Mouse (Mus musculus) heart, postnatal 10 days (tissue): ENCODE measurements around the gene Kcnq1. TPM values are rescaled to one million over a fixed set of nuclear protein-coding genes. Genes with fewer than 3 reads are reported as not detected.

ENCODE experiments used
- DNase-seq, 2 experiments: peaks; one replicate each; pipeline ENCODE4 v3.0.0; 2021
- intact Hi-C: fragments of 180-260 bp; cut with DNase I; formaldehyde crosslinking; loops from one replicate; pipeline ENCODE4 v1.15.1; 2025
- total RNA-seq, 2 experiments: library from RNA; stranded (reverse); gene quantifications; 2 replicates each; pipeline ENCODE4 v1.2.3; 2021

The Kcnq1 gene
- total RNA-seq, 2 experiments from 2014 or later = 40.9 to 42.0 TPM

- intact Hi-C loops = loop anchor here (1.0 to 5.0 kb wide), 3 partner anchors 78 to 192 kb away; no protein-coding TSS in a partner anchor
Observed at GRCm38 (mm10) chr7:143086366-143086765, 19.8 kb upstream of the Kcnq1 start.

GRCm38 (mm10) chr7:143087070-143087579 lies 19.0 kb upstream of the Kcnq1 start:
- DNase-seq = peak; percentile 69 to 79
- intact Hi-C loops = loop anchor here (5.0 kb wide), 1 partner anchor 170 kb away; no protein-coding TSS in a partner anchor

More at GRCm38 (mm10) chr7:143086366-143086765, 19.8 kb upstream of the Kcnq1 start:
- DNase-seq = peak; percentile 78 to 89

DNA sequence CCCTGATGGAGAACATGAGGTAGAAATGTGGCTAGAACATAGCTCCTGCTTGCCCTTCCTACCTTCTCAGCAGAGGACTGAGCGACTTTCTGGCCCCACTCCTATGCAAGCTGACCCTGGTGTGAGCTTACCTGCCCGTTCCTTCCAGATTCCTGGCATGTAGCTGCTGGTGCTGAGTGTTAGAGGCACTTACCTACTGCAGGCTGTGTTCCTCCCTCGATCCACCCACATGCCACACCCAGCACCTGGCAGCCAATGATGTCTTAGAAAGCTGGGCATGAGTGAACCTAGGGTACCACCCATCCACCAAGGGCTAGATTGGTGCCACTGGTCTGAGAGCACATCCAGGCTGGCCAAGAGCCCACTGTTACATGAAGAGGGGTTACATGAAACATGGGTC lies 12.3 kb upstream of the Kcnq1 start:
- DNase-seq = no peak
- intact Hi-C loops = loop anchor here (1.0 kb wide), 2 partner anchors 44 to 58 kb away; no protein-coding TSS in a partner anchor

- DNase-seq = peak; percentile 77 to 88
- intact Hi-C loops = loop anchor here (1.0 kb wide), 3 partner anchors 43 to 371 kb away; no protein-coding TSS in a partner anchor
Observed at GRCm38 (mm10) chr7:143094592-143095553, 11.3 kb upstream of the Kcnq1 start, which contains the start of gene Trpm5. Gene Trpm5 (minus strand): TSS chr7:143094642.

GRCm38 (mm10) chr7:143095554-143095907 lies 10.6 kb upstream of the Kcnq1 start:
- intact Hi-C loops = loop anchor here (1.0 kb wide), 1 partner anchor 371 kb away; no protein-coding TSS in a partner anchor
- no peak for DNase-seq

DNA sequence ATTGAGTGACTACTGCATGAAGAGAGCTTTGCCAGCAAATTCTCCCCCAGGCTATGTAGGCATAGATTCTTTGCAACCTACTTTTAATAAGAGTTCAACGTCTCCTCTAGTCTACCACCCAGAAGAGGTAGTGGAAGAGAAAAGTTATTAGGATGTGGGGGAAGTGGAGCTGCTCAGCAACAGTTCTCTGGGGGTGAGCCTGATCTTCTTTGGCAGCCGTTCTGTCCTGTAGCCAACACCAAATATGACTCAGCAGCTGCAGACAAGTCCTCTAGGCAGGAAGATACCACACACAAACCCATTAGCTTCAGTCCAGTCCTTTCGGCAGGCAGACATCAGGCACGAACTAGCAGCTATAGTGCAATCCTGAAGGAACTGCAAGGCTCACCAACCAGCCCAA lies 5.4 kb upstream of the Kcnq1 start:
- peak; percentile 47 to 58 for DNase-seq
- intact Hi-C loops = no loop called here

DNA sequence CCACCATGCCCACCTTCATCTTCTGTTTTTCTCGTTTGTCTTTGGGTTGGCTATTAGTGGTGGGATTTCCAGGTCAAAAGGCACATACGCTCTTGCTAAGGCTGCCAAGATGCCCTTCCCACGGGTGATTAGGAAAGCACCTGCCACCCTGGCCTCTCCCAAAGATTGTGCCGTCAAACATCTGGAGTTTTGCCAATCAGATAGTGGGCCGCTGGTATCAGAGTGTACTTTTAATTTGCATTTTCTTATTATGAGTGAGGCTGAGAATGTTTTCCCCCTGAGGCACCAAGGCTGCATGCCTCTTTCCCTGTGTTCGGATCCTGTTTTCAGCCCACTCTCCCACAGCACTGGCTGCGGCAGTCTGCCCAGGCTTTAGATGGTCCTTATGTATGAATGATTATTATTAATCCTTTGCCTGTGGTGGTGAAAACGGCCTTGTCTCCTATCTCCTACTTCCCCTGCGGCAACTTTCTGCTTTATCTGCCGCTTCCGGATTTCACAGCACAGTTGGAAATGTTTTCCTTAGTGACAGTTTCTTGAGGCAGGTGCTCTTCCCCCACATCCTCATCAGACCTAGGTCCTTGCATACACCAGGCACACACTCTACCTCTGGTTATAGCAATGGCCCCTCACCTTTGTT lies 784 bp upstream of the Kcnq1 start:
- intact Hi-C loops = no loop called here
- no peak for DNase-seq

DNA sequence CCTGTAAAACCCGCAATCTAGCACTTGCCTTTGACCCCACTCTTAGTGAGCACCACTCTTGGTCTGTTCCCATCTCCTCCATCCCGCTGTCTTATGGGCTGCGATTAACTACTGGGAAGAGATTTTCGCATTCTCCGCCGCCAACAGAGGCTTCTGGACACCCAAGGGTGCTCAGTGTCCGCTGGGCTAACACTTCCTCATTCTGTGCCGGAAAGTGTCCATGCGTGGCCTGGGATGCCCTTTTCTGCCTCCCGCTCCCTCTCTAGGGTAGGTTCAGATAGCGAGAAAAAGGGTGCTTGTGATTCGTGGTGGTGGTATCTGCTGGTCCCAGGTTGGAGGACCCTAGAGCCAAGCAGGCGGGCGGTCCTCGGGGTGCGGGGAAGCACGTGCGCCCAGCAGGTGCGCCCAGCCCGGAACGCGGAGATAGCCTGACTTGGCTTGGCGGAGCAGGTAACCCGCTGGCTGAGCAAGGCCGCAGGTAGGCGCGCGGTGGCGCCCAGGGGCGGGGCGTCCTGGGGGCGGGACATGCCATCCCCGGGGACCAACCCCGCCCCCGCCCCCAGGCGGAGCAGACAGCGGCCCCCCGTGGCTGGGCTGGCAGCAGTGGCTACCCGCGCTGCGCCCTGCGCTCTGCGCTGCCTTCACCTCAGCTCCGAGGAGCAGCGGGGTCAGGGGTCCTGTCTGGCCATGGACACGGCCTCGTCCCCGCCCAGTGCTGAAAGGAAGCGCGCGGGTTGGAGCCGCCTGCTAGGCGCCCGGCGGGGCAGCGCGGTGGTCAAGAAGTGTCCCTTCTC lies 707 bp downstream of the Kcnq1 start:
- intact Hi-C loops = no loop called here
- DNase-seq = peak; percentile 70 to 80

DNA sequence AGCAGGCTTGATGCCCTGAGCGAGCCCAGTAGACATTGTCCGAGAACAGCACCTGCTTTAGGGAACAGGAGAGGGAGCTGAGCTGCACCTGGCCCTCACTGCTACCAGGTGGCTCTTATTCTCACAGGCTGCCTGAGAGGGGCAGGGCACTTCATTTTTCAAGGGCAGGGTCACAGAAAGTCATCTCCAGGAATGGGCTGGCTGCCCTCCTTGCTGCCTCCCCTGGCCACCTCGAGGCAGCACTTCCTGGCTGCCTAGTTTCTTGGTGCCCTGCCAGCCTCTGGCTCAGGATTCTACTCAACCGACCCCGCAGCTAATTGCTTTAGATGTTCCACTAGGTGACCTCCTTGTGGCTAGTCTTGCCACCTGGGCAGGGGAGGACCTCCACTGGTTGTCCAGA lies 2.0 kb downstream of the Kcnq1 start:
- intact Hi-C loops = loop anchor here (2.0 kb wide), 1 partner anchor 31 kb away; no protein-coding TSS in a partner anchor
- DNase-seq = peak; percentile 83 to 85

- peak; percentile 33 to 41 for DNase-seq
- intact Hi-C loops = loop anchor here (2.0 kb wide), 1 partner anchor 30 kb away; no protein-coding TSS in a partner anchor
Observed at GRCm38 (mm10) chr7:143108996-143109660, 3.0 kb downstream of the Kcnq1 start.

- intact Hi-C loops = loop anchor here (2.0 kb wide), 1 partner anchor 29 kb away; no protein-coding TSS in a partner anchor
- peak in 1 of 2 experiments; percentile 29 for DNase-seq
Observed at GRCm38 (mm10) chr7:143109696-143110095, 3.5 kb downstream of the Kcnq1 start.

DNA sequence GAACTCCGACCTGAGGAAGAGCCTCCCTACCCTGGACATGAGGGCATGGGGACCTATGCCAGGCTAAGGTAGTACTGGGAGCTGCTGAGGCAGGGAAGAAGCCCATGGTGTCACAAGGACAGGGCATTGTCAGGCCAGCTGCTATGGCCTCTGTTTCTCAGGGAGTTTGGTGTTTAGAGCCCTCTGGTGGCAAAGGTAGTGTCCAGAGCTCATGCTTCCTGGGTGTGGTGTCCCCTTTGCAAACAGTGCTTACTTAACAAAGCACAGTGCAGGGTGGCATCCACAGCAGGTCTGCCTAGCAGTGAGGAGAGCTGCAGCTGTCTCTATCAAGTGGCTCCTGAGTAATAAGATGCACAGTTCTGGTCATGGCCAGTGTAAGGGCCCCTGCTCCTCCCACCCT lies 4.6 kb downstream of the Kcnq1 start:
- intact Hi-C loops = no loop called here
- DNase-seq = peak in 1 of 2 experiments; percentile 18

GRCm38 (mm10) chr7:143111719-143112118 lies 5.6 kb downstream of the Kcnq1 start:
- peak in 1 of 2 experiments; percentile 77 for DNase-seq

DNA sequence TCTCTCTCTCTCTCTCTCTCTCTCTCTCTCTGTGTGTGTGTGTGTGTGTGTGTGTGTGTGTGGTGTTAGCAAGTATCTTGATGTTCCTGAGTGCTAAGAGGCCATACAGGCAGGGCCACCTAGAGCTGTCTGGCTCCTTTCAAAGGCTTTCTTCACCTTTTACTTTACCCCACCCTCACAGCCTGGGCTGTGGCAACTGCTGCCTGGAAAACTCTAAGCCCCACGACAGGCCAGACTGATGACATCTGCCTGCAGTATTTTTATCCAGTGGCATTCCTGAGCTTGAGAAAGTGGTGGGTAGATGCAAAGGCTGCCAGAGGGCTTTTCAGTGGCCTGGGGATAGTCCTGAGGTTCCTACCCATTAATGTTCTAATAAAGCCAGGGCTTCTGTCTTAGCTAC lies 6.2 kb downstream of the Kcnq1 start:
- DNase-seq = peak; percentile 31 to 72
- intact Hi-C loops = no loop called here

More at GRCm38 (mm10) chr7:143111719-143112118, 5.6 kb downstream of the Kcnq1 start:
- intact Hi-C loops = no loop called here

- intact Hi-C loops = no loop called here
- no peak for DNase-seq
Observed at GRCm38 (mm10) chr7:143114773-143115172, 8.6 kb downstream of the Kcnq1 start.

- DNase-seq = no peak
- intact Hi-C loops = no loop called here
Observed at GRCm38 (mm10) chr7:143116521-143116920, 10.4 kb downstream of the Kcnq1 start.

DNA sequence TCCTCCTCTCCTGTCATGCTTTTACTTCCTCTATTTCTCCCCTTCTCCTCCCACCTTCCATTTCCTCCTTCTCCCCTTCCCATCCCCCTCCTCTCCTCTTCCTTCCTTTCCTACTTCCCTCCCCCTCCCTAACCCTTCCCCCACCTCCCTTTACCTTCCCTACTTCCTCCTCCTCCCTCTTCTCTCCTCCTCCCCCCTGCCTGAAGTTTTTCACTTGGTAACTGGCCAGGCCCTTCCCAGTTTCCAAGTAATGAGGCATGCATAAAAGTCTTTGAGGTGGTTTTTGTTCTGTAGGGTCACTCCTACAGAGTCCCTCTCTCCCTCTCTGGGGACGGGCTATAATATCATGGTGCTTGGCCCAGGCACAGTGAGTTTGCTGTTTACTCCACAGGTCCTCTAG lies 13.2 kb downstream of the Kcnq1 start:
- no peak for DNase-seq
- intact Hi-C loops = no loop called here

- DNase-seq = no peak
- intact Hi-C loops = no loop called here
Observed at GRCm38 (mm10) chr7:143119826-143120225, 13.7 kb downstream of the Kcnq1 start.

DNA sequence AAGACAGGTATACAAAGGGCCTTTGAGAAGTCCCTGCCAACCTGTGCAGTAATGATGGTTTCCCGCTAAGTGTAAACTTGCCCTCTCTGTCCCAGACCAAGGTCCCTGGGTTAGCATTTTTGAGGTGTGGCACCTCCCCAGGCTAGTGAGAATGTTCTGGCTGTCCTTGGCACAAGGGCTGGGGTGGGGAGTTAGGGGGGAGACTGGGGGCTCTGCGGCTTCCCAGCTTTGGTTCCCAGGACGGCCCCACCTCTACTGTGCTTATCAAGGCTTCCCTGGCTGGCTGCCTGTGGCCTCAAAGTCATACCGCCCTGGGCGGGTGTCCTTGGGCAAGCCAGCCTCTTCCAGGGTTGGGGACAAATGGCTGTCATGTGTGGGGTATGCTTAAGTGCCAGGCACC lies 16.0 kb downstream of the Kcnq1 start:
- DNase-seq = peak; percentile 89 to 92
- intact Hi-C loops = no loop called here
